Mouse (Mus musculus) granulocyte monocyte progenitor cell, adult 5-6 weeks (primary cell): ENCODE data around the gene Cradd. TPM values are rescaled to one million over a fixed set of nuclear protein-coding genes. Genes with fewer than 3 reads are reported as not detected.

Experiments used
- ATAC-seq: replicated peaks from 2 replicates; pipeline ENCODE4 v1.8.0; 2016; ENCODE audit warnings: mild to moderate bottlenecking, moderate TSS enrichment, inconsistent platforms; ENCODE audit not compliant: poor library complexity, severe bottlenecking
- total RNA-seq, 2 experiments: library from RNA; stranded (forward) in 1 of 2; stranded (reverse) in 1 of 2; fragments of 200-712, 200-1000 nt in 1 of 2; fragments of >200 nt in 1 of 2; fragmentation: Nextera tagmentation in 1 of 2; gene quantifications; 2 replicates each; pipeline ENCODE4 v1.2.3; 2014 to 2017

Gene Cradd
- total RNA-seq, 2 experiments from 2014 or later = 3.3 to 15.5 TPM

DNA sequence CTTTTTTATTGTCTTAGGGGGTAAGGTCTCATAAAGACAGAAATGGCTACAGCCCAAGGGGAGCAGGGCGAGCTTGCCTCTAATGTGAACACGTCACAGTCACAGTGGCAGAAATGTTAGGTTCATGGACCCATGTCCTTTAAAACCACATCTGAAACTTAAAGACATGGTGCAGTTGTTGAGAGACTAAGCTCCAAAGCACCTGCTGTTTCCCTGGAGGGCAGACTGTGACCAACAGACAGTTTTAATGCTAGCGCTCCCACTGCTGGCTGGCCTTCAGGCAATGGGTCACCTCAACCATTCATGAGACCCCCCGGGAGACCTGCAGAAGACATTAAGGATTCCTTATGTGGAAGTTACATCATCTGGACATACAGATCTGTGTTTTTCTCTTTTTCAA lies 141.5 kb downstream of the Cradd start:
- ATAC-seq = no peak

GRCm38 (mm10) chr10:95181553-95181952 lies 142.4 kb downstream of the Cradd start:
- no peak for ATAC-seq

- ATAC-seq = peak; percentile 74
These were observed 143.0 kb downstream of the Cradd start for GRCm38 (mm10) chr10:95180900-95181299.

DNA sequence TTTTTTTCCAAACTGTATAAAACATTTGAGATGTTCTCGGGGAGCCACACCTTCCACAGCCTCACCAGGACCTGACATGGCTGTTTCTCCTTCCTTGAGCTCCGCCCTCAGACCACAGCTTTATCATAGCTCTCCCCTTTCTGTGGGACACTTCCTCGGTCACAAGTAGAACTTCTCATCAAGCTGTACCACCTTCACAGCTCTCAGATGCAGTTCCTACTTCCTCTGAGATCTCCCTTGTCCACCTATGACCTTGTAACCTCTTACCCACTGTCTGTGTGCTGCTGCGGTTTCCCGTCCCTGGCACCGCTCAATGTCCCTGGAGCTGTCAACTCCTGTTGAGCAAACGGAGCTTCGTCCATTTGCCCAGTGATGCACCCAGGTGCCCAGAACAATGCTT lies 143.8 kb downstream of the Cradd start:
- peak; percentile 63 for ATAC-seq

DNA sequence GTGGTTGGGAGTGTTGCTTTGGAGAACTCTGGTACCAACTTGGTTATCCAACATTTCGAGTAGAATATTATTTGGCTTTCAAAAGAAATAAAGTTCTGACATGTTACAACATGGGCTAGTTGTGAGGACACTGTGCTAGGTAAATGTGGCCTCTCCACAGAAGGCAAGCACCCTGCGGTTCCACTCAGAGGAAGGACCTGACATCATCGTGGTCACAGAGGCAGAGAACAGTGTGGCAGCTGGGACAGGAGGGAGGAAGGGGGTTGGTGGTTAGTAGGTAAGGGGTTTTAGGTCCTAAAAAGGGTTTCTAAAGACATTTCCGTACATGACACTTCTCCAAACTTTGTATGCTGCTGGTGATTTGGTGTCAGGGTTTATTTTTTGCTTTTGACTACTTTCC lies 145.1 kb downstream of the Cradd start:
- ATAC-seq = peak; percentile 83

DNA sequence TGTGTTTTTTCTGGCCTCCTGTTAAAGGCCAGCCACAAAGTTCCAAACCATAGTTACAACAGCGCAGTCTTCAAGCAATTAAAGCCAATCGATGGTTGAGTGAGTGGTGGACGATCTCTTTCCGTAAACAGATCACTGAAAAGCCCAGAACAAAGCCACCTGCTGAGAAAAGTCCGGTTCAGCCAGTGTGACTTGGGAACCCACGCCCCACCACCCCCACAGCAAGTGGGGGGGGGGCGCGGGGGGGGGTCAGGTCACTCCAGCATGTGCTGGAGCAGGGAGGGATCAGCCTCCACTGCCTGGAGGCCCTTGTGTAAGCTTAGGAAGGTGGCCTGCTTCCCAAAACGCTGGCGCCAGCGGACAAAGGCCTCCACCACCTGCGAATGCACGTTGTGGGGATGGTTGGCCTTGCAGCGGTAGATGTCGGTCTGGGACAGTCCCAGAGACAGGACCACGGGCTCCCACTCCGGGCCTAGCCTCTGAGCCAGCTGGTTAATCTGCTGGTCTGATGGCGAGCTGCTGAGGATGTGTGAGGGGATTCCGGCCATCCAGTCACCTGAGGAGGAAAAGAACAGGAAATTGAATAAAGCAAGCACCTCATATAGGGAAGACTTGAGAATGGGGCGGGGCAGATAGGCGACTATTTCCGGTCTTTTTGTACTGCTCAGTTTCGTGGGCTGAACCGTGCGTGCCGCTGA lies 148.4 kb downstream of the Cradd start:
- ATAC-seq = no peak

GRCm38 (mm10) chr10:95174260-95174659 lies 149.7 kb downstream of the Cradd start:
- ATAC-seq = no peak

- ATAC-seq = no peak
These were observed 153.1 kb downstream of the Cradd start for GRCm38 (mm10) chr10:95170721-95171354.

GRCm38 (mm10) chr10:95164949-95165348 lies 159.0 kb downstream of the Cradd start:
- ATAC-seq = no peak

DNA sequence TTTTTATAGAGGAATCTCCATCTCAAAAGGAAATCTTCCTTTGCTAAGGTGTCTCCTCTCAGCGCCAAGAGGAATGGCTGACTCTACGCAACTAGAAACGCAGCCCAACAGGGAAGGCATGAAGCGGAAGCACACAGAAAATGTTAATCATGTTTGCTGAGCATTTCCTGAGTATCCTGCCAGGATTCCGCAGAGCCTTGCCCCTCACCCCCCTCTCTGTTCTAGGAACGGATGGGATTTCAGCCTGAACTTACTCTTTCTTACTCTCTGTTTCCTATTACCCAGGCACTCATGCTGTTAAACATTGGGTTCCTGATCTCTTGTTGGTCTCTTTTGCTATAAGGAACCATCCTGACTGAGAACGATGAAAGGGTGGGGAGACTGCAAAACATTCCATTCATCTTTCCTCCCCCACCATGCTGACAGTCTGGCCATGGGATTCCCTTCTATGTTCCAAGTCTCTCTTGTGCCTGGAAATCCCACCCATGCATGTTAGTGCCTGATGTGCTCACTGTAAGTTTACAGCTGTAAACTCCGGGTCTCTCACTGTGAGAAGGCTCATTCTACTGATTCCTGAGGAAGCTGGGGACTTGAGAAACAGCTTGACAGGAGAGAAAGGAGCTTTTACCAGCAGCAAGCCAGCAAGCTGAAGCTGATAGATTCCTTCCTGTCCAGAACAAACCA lies 161.1 kb downstream of the Cradd start:
- ATAC-seq = no peak

DNA sequence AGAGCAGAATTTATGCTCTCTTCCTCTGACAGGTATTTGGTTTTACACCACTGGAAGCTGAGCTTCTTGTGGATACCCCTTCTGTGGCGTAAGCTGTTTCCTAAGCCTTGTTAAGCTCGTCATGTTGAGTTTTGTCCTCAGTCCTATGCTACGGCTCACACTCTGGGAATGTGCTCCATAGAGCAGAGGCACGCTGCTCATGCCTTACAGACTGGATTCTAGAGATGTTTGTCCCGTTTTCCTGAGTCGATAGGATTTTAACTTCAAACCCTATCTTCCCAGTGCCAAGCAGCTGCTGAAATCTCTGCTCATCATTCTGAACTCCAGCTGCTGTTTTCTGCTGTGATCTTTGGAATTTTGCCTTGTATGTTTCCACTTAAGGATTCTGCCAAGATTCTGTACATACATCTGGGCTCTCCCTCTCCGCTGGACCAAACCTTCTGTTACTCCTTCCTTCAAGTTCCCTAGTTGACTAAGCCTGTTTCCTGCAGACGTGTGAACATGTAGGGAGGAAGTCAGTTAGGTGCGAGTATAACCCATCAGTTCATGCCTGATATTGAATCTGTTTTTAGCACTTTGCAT lies 164.2 kb downstream of the Cradd start:
- ATAC-seq = no peak

DNA sequence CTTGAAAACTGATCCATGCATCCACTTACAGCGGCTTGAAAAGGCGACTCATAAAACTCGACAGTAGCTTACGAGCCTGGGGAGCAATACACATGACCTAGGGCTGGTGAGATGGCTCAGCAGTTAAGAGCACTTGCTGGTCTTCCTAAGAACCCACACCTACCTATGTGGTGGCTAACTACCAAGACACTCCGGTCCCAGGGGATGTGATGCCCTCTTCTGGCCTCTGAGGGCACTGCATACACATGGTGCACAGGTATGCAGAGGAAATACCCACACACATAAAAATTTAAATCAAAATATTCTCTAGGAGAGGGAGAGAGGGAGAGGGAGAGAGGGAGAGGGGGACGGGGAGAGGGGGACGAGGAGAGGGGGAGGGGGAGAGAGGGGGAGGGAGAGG lies 167.5 kb downstream of the Cradd start:
- no peak for ATAC-seq

GRCm38 (mm10) chr10:95154675-95155074 lies 169.3 kb downstream of the Cradd start:
- no peak for ATAC-seq

DNA sequence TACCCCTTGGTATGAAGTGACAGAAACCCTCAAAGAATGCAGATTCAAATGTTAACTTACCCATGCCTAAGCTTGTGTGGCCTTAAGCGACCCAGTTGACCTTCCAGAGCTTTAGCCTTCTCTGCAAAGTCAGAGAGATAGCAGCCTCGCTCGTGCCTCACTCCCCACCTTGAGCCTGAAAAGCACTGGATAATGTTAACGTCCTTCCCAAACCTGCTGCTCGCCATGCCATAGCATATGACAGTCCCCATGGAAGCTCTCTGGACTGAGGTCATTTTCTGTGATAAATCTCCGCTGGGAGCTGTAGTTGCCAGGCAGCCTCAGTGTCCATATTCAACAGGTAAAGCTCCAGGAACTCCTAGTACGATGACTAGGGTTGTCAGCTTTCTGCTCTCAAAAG lies 170.7 kb downstream of the Cradd start:
- no peak for ATAC-seq

DNA sequence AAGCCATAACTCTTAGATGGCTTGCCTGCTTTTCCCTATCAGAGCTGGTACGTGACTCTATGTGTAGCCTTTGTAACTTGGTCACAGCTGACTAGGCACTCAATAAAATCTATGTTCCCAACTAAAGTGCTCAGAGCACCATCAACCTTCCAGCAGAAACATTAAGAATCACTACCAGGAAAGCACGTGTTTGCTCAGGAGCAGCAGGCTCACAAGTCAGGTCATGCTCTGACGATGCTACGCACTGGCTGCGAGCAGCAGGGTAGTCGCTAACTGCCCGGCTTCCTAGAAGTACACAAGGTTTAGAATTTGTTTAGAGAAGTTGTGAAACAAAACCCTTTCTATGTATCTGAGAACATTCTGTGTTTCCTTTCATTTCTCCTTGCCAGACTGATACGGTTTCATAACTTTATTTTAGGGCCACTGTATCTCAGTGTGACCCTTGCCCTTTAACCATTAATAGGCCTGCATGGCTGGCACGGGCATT lies 171.4 kb downstream of the Cradd start:
- 0 out of 2 replicates have a peak, but pooled peaks have one; percentile 26 for ATAC-seq

GRCm38 (mm10) chr10:95151012-95151768 lies 172.7 kb downstream of the Cradd start:
- peak; percentile 84 for ATAC-seq

GRCm38 (mm10) chr10:95149666-95150065 lies 174.3 kb downstream of the Cradd start:
- no peak for ATAC-seq

- no peak for ATAC-seq
These were observed 175.3 kb downstream of the Cradd start for GRCm38 (mm10) chr10:95148641-95149040.

GRCm38 (mm10) chr10:95147136-95147901 lies 176.6 kb downstream of the Cradd start:
- ATAC-seq = no peak

GRCm38 (mm10) chr10:95146491-95146890 lies 177.4 kb downstream of the Cradd start:
- ATAC-seq = peak; percentile 78
